Mouse (Mus musculus): Measurements from ENCODE around the gene Arhgdig.

Gene Arhgdig

DNA sequence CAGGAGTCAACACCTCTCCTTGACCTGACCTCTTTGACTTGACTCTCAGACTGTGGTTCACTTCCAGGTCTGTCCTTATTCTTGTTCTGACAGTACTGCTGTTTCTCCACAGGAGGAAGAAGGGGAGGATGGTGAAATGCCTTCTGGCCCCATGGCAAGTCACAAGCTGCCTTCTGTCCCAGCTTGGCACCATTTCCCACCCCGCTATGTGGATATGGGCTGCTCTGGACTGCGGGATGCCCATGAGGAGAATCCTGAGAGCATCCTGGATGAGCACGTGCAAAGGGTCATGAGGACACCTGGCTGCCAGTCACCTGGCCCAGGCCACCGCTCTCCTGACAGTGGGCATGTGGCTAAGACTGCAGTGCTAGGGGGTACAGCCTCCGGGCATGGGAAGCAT lies 20.0 kb downstream of the Arhgdig start:
- no peak for TF ChIP-seq GATA4 (IDR thresholded peaks at IDR 0.05; ENCODE audit: insufficient replicate concordance, low read length)

- no peak for TF ChIP-seq GATA4 (IDR thresholded peaks at IDR 0.05; ENCODE audit: insufficient replicate concordance, low read length)
These were observed 26.4 kb downstream of the Arhgdig start for GRCm38 (mm10) chr17:26181179-26181578.

GRCm38 (mm10) chr17:26178611-26179010 lies 29.0 kb downstream of the Arhgdig start:
- TF ChIP-seq GATA4 (IDR thresholded peaks at IDR 0.05; ENCODE audit: insufficient replicate concordance, low read length) = no peak

DNA sequence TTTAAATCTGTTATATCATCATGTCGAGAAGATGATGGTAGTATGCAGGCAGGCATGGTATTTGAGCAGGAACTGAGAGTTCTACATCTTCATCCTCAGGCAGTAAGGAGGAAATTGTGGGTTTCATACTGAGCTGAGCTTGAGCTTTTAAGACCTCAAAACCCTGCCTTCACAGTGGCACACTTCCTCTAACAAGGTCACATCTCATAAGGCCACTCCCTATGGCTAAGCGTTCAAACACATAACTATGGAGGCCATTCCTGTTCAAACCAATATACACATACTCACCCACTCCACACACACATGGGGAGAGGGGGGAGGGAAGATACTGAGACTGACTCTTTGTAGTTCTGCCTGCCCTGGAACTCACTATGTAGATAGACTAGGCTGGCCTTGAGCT lies 39.5 kb downstream of the Arhgdig start:
- TF ChIP-seq GATA4 (IDR thresholded peaks at IDR 0.05; ENCODE audit: insufficient replicate concordance, low read length) = no peak

GRCm38 (mm10) chr17:26162736-26163135 lies 44.9 kb downstream of the Arhgdig start:
- TF ChIP-seq GATA4 (IDR thresholded peaks at IDR 0.05; ENCODE audit: insufficient replicate concordance, low read length) = no peak

- no peak for TF ChIP-seq GATA4 (IDR thresholded peaks at IDR 0.05; ENCODE audit: insufficient replicate concordance, low read length)
These were observed 55.5 kb downstream of the Arhgdig start for GRCm38 (mm10) chr17:26151886-26152630.
